ENCODE assay signal across 15 mouse cellular contexts in the genomic region with DNA sequence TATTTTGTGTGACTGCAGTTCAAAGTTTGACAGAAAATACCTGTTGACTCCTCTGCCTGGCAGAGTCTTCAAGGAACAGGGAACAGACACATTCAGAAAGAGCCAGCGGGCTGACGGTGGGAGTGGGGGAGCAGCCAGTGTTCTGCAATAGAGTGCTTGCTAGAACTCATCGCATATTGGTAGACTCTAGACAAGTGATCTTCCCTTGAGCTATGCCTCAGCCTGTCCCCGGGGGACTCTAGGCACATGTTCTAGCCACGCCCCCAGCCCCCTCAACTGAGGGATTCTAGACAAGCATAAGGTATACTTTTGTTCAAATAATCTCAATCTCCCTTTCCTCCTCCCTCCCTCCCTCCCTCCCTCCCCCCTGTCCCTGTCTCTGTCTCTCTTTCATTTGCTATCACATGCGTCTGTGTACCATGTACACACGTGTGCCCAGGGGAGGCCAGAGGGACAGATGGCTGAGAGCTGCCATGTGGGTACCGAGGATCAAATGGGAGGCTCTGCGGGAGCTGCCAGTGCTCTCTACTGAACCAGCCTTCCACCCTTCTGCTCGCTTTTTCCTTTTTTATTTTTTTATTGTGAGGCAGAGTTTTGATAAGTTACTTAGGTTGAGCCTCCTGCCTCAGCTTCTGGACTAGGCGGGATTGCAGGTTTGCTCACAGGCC. TPM values are rescaled to one million over a fixed set of nuclear protein-coding genes. Genes with fewer than 3 reads are reported as not detected.
DNase-seq lines count a peak whose midpoint lies in the region; ATAC-seq and TF ChIP-seq lines count a peak whose summit lies in the region.
"Had no signal": no experiment of that assay in that cellular context is flagged by ENCODE, and none has a peak within 500 bp of the region (broad histone marks: within the 10 kb centered on the region; RNA-seq: fewer than 3 reads in every experiment).

No protein-coding gene starts in this region.

- no peak for TF ChIP-seq EP300 in liver, postnatal 0 days (IDR thresholded peaks at IDR 0.05; ENCODE audit: low read depth)

- no peak for TF ChIP-seq CTCF in layer of hippocampus, adult 2 months (conservative IDR thresholded peaks at IDR 0.05)
- no peak for TF ChIP-seq CTCF in liver, postnatal 0 days (IDR thresholded peaks at IDR 0.05; ENCODE audit: low read depth)

- H3K4me2 ChIP-seq in hindbrain, embryonic 12.5 days (replicated peaks), result no peak overlapping the region
- H3K4me2 ChIP-seq in hindbrain, embryonic 14.5 days (replicated peaks), result no peak overlapping the region
- H3K4me2 ChIP-seq in liver, postnatal 0 days (ENCODE audit: low read depth, low read length), result no peak overlapping the region
- H3K4me2 ChIP-seq: heart, embryonic 11.5 days; limb, embryonic 12.5 days; liver, embryonic 15.5 days had no signal

- peaks cover 8% of the 10 kb centered on the region; the same call in 1 of the 2 replicates for H3K9me3 ChIP-seq in hindbrain, embryonic 12.5 days (replicated peaks)
- H3K9me3 ChIP-seq in hindbrain, embryonic 14.5 days (ENCODE audit: control insufficient read depth, low read length), result no peaks in the 10 kb centered on the region
- H3K9me3 ChIP-seq in liver, postnatal 0 days (ENCODE audit: low read length), result no peaks in the 10 kb centered on the region
- H3K9me3 ChIP-seq: liver, embryonic 15.5 days had no signal

- whole genome bisulfite sequencing in hindbrain, embryonic 12.5 days, result 69% methylated on average over 11 of the region's 11 CpGs
- whole genome bisulfite sequencing in hindbrain, embryonic 14.5 days, result 67% methylated on average over 11 of the region's 11 CpGs
- WGBS in liver, postnatal 0 days (ENCODE audit: insufficient replicate concordance), result 76% methylated on average over 11 of the region's 11 CpGs

- H3K27me3 ChIP-seq in hindbrain, embryonic 12.5 days, result no peaks in the 10 kb centered on the region
- no peaks in the 10 kb centered on the region for H3K27me3 ChIP-seq in hindbrain, embryonic 14.5 days (ENCODE audit: control insufficient read depth, insufficient read depth, low read length)
- no peaks in the 10 kb centered on the region for H3K27me3 ChIP-seq in liver, postnatal 0 days (ENCODE audit: insufficient read depth, low read length)
- H3K27me3 ChIP-seq: limb, embryonic 12.5 days; liver, embryonic 15.5 days had no signal

- H3K4me3 ChIP-seq in hindbrain, embryonic 12.5 days, result no peak overlapping the region
- H3K4me3 ChIP-seq in hindbrain, embryonic 14.5 days (replicated peaks; ENCODE audit: low read length), result no peak overlapping the region
- H3K4me3 ChIP-seq in layer of hippocampus, adult 2 months, result no peak overlapping the region
- no peak overlapping the region for H3K4me3 ChIP-seq in liver, postnatal 0 days (ENCODE audit: low read depth, low read length)
- H3K4me3 ChIP-seq: limb, embryonic 12.5 days; liver, embryonic 15.5 days had no signal

- H3K4me1 ChIP-seq in hindbrain, embryonic 12.5 days, result 0 out of 2 replicates have a peak, but pooled peaks cover 4% of the 10 kb centered on the region
- H3K4me1 ChIP-seq in hindbrain, embryonic 14.5 days (replicated peaks; ENCODE audit: control insufficient read depth, insufficient read depth, low read length), result no peaks in the 10 kb centered on the region
- no peaks in the 10 kb centered on the region for H3K4me1 ChIP-seq in liver, postnatal 0 days (ENCODE audit: insufficient read depth)
- H3K4me1 ChIP-seq: limb, embryonic 12.5 days; liver, embryonic 15.5 days had no signal

- DNase-seq in hindbrain, embryonic 14.5 days (ENCODE audit: low spot score), result no peak
- peak; percentile 51 for DNase-seq in cerebellum, adult 11 months
- DNase-seq in cerebellum, postnatal 10 days, result peak; percentile 74 to 83
- peak; percentile 46 to 70 for DNase-seq in layer of hippocampus, adult 2 months (ENCODE audit: low spot score in 2 of 2)
- DNase-seq in liver, postnatal 0 days, result no peak
- DNase-seq: adrenal gland, adult 8-10 months; gastrocnemius, postnatal 10 days; right cerebral cortex, postnatal 25 days; thymus, adult 18-20 months had no signal

- peak; percentile 67 for ATAC-seq in hindbrain, embryonic 12.5 days (ENCODE audit: low FRiP score)
- ATAC-seq in hindbrain, embryonic 14.5 days (ENCODE audit: low FRiP score), result no peak
- no peak for ATAC-seq in liver, postnatal 0 days
- ATAC-seq in megakaryocyte progenitor cell, adult 5-6 weeks (replicated peaks; ENCODE audit: poor library complexity), result no peak

- 0 out of 2 replicates have a peak overlapping the region, but pooled peaks have one; percentile 6 for H3K27ac ChIP-seq in hindbrain, embryonic 12.5 days
- H3K27ac ChIP-seq in hindbrain, embryonic 14.5 days, result no peak overlapping the region
- peak overlapping the region; percentile 84 for H3K27ac ChIP-seq in layer of hippocampus, adult 2 months
- H3K27ac ChIP-seq in liver, postnatal 0 days (ENCODE audit: low read depth), result no peak overlapping the region
- H3K27ac ChIP-seq: limb, embryonic 12.5 days; liver, embryonic 15.5 days; macrophage had no signal

- H3K9ac ChIP-seq in hindbrain, embryonic 12.5 days, result no peak overlapping the region; the same call in 1 of the 2 replicates
- H3K9ac ChIP-seq in hindbrain, embryonic 14.5 days, result no peak overlapping the region
- no peak overlapping the region for H3K9ac ChIP-seq in liver, postnatal 0 days (replicated peaks)
- H3K9ac ChIP-seq: limb, embryonic 12.5 days; liver, embryonic 15.5 days had no signal

- H3K36me3 ChIP-seq in hindbrain, embryonic 12.5 days, result peaks cover 19% of the 10 kb centered on the region
- H3K36me3 ChIP-seq in hindbrain, embryonic 14.5 days (replicated peaks; ENCODE audit: control insufficient read depth, insufficient read depth), result peaks cover 17% of the 10 kb centered on the region
- H3K36me3 ChIP-seq in liver, postnatal 0 days (replicated peaks; ENCODE audit: insufficient read depth, low read length), result peaks cover 10% of the 10 kb centered on the region

RNA-seq across cellular contexts. Expression of gene Orai2, which starts 6.6 kb away (rescaled TPM):
- 19.0 and 21.3 TPM in 2 replicates for polyA plus RNA-seq in hindbrain, embryonic 12.5 days (2016; fragmentation: Nextera tagmentation; extraction: Ambion mirVana)
- polyA plus RNA-seq in hindbrain, embryonic 14.5 days (2014; fragmentation: Nextera tagmentation; extraction: Ambion mirVana), result 34.6 and 37.5 TPM in 2 replicates
- total RNA-seq in layer of hippocampus, adult 2 months (2021), result 100 to 1,000 TPM; 148 to 150 TPM
- 4.4 and 4.5 TPM in 2 replicates for polyA plus RNA-seq in liver, postnatal 0 days (2015; fragmentation: Nextera tagmentation; extraction: Ambion mirVana)
- total RNA-seq in megakaryocyte progenitor cell, adult 5-6 weeks (2015), result 16.4 and 16.7 TPM in 2 replicates
- 21.2 and 26.9 TPM in 2 replicates for total RNA-seq in megakaryocyte progenitor cell, adult 5-6 weeks (2017)

RNA-seq across cellular contexts. Expression of gene Alkbh4, which starts 28.0 kb away (rescaled TPM):
- 23.0 and 23.3 TPM in 2 replicates for polyA plus RNA-seq in hindbrain, embryonic 12.5 days (2016; fragmentation: Nextera tagmentation; extraction: Ambion mirVana)
- 16.7 and 17.1 TPM in 2 replicates for polyA plus RNA-seq in hindbrain, embryonic 14.5 days (2014; fragmentation: Nextera tagmentation; extraction: Ambion mirVana)
- total RNA-seq in layer of hippocampus, adult 2 months (2021), result 10 to 100 TPM; 10.1 to 11.6 TPM
- polyA plus RNA-seq in liver, postnatal 0 days (2015; fragmentation: Nextera tagmentation; extraction: Ambion mirVana), result 8.8 and 9.2 TPM in 2 replicates
- 15.6 and 18.5 TPM in 2 replicates for total RNA-seq in megakaryocyte progenitor cell, adult 5-6 weeks (2015)
- 8.4 and 12.9 TPM in 2 replicates for total RNA-seq in megakaryocyte progenitor cell, adult 5-6 weeks (2017)

RNA-seq across cellular contexts. Expression of gene Lrwd1, which starts 28.1 kb away (rescaled TPM):
- 34.5 and 36.6 TPM in 2 replicates for polyA plus RNA-seq in hindbrain, embryonic 12.5 days (2016; fragmentation: Nextera tagmentation; extraction: Ambion mirVana)
- 18.2 and 20.5 TPM in 2 replicates for polyA plus RNA-seq in hindbrain, embryonic 14.5 days (2014; fragmentation: Nextera tagmentation; extraction: Ambion mirVana)
- total RNA-seq in layer of hippocampus, adult 2 months (2021), result 10 to 100 TPM; 15.7 to 16.9 TPM
- polyA plus RNA-seq in liver, postnatal 0 days (2015; fragmentation: Nextera tagmentation; extraction: Ambion mirVana), result 13.7 and 16.5 TPM in 2 replicates
- 13.2 and 16.5 TPM in 2 replicates for total RNA-seq in megakaryocyte progenitor cell, adult 5-6 weeks (2015)
- 52.6 and 56.5 TPM in 2 replicates for total RNA-seq in megakaryocyte progenitor cell, adult 5-6 weeks (2017)

RNA-seq across cellular contexts. Expression of gene Prkrip1, which starts 34.8 kb away (rescaled TPM):
- 62.9 and 71.2 TPM in 2 replicates for polyA plus RNA-seq in hindbrain, embryonic 12.5 days (2016; fragmentation: Nextera tagmentation; extraction: Ambion mirVana)
- polyA plus RNA-seq in hindbrain, embryonic 14.5 days (2014; fragmentation: Nextera tagmentation; extraction: Ambion mirVana), result 59.0 and 61.7 TPM in 2 replicates
- total RNA-seq in layer of hippocampus, adult 2 months (2021), result 10 to 100 TPM; 31.8 to 35.6 TPM
- 19.6 and 19.9 TPM in 2 replicates for polyA plus RNA-seq in liver, postnatal 0 days (2015; fragmentation: Nextera tagmentation; extraction: Ambion mirVana)
- total RNA-seq in megakaryocyte progenitor cell, adult 5-6 weeks (2015), result 21.0 and 26.5 TPM in 2 replicates
- 51.5 and 78.2 TPM in 2 replicates for total RNA-seq in megakaryocyte progenitor cell, adult 5-6 weeks (2017)

RNA-seq across cellular contexts. Expression of gene Polr2j, which starts 47.5 kb away (rescaled TPM):
- polyA plus RNA-seq in hindbrain, embryonic 12.5 days (2016; fragmentation: Nextera tagmentation; extraction: Ambion mirVana), result 187 and 217 TPM in 2 replicates
- polyA plus RNA-seq in hindbrain, embryonic 14.5 days (2014; fragmentation: Nextera tagmentation; extraction: Ambion mirVana), result 209 and 235 TPM in 2 replicates
- 10 to 100 TPM; 67.6 to 77.3 TPM for total RNA-seq in layer of hippocampus, adult 2 months (2021)
- polyA plus RNA-seq in liver, postnatal 0 days (2015; fragmentation: Nextera tagmentation; extraction: Ambion mirVana), result 99.8 and 112 TPM in 2 replicates
- 115 and 120 TPM in 2 replicates for total RNA-seq in megakaryocyte progenitor cell, adult 5-6 weeks (2015)
- total RNA-seq in megakaryocyte progenitor cell, adult 5-6 weeks (2017), result 127 and 153 TPM in 2 replicates

Comparison
In these comparisons a context has a peak if more than half of its experiments do, and no peak if none do; other contexts are left out.
1. H3K27ac ChIP-seq: peak in hindbrain, embryonic 12.5 days (single experiment) and layer of hippocampus, adult 2 months (single experiment); none in hindbrain, embryonic 14.5 days (single experiment) and liver, postnatal 0 days (single experiment).
2. DNase-seq: peak in cerebellum, adult 11 months (single experiment), cerebellum, postnatal 10 days (2 of 2) and layer of hippocampus, adult 2 months (2 of 2); none in hindbrain, embryonic 14.5 days (single experiment) and liver, postnatal 0 days (single experiment).